Mouse (Mus musculus) heart, embryonic 12.5 days (tissue): ENCODE data around the gene Rdh1. TPM values are rescaled to one million over a fixed set of nuclear protein-coding genes. Genes with fewer than 3 reads are reported as not detected.
"Not testable (repeated sequence)": the region's sequence is repeated elsewhere in the genome, so short reads cannot be mapped to it uniquely, and the experiment has no call there.

Experiments used
- ATAC-seq: fragments of 200-750 bp; cut with Nextera tagmentation; 2 replicates; pipeline ENCODE4 v1.8.0; 2017; ENCODE audit warnings: moderate TSS enrichment, moderate library complexity; ENCODE audit not compliant: insufficient number of reproducible peaks, low FRiP score
- H3K27ac ChIP-seq: fragments of 300-500 bp; sonication (generic); 2 replicates; pipeline ENCODE4 v1.5.1; 2016; ENCODE audit warnings: mild to moderate bottlenecking, moderate library complexity; ENCODE audit not compliant: poor library complexity, severe bottlenecking
- H3K27me3 ChIP-seq: fragments of 300-500 bp; sonication (generic); replicated peaks from 2 replicates; pipeline ENCODE4 v1.6.1; 2016; ENCODE audit warnings: mild to moderate bottlenecking, moderate library complexity
- H3K36me3 ChIP-seq: fragments of 300-500 bp; sonication (generic); 2 replicates; pipeline ENCODE4 v1.6.1; 2016; ENCODE audit warnings: mild to moderate bottlenecking, moderate library complexity
- H3K4me1 ChIP-seq: fragments of 300-500 bp; sonication (generic); replicated peaks from 2 replicates; pipeline ENCODE4 v1.6.1; 2016; ENCODE audit warnings: mild to moderate bottlenecking
- H3K4me2 ChIP-seq: fragments of 300-500 bp; sonication (generic); 2 replicates; pipeline ENCODE4 v1.6.1; 2016; ENCODE audit warnings: mild to moderate bottlenecking, moderate library complexity
- H3K4me3 ChIP-seq: fragments of 300-500 bp; sonication (generic); 2 replicates; pipeline ENCODE4 v1.5.1; 2016; ENCODE audit warnings: mild to moderate bottlenecking
- H3K9ac ChIP-seq: fragments of 300-500 bp; sonication (generic); 2 replicates; pipeline ENCODE4 v1.6.1; 2016; ENCODE audit warnings: mild to moderate bottlenecking, moderate library complexity
- H3K9me3 ChIP-seq: fragments of 300-500 bp; sonication (generic); replicated peaks from 2 replicates; pipeline ENCODE4 v1.6.1; 2016; ENCODE audit warnings: mild to moderate bottlenecking, moderate library complexity
- WGBS: fragments of 180-500 bp; shearing (Covaris S2); methylation state at CpG from one replicate; pipeline ENCODE4 v1.1.7; 2016; 5-methylcytosine and 5-hydroxymethylcytosine counted together
- polyA plus RNA-seq: library from polyadenylated mRNA; unstranded; fragments of >200 nt; fragmentation: Nextera tagmentation; extraction: Ambion mirVana; gene quantifications from 2 replicates; pipeline ENCODE4 v1.2.1, GENCODE M21; 2016

The Rdh1 gene
- polyA plus RNA-seq, 1 experiment from 2014 or later: not detected

- 88% methylated on average over 1 of the region's 1 CpGs for WGBS
- H3K4me1 ChIP-seq, H3K27ac ChIP-seq, H3K27me3 ChIP-seq, H3K9ac ChIP-seq, H3K4me3 ChIP-seq, ATAC-seq, H3K4me2 ChIP-seq, H3K36me3 ChIP-seq: not testable (repeated sequence)
- H3K9me3 ChIP-seq: peaks cover 11% of the 10 kb centered on the region; the same call in 1 of the 2 replicates
Observed at GRCm38 (mm10) chr10:127785411-127785810, 25.9 kb downstream of the Rdh1 start.

DNA sequence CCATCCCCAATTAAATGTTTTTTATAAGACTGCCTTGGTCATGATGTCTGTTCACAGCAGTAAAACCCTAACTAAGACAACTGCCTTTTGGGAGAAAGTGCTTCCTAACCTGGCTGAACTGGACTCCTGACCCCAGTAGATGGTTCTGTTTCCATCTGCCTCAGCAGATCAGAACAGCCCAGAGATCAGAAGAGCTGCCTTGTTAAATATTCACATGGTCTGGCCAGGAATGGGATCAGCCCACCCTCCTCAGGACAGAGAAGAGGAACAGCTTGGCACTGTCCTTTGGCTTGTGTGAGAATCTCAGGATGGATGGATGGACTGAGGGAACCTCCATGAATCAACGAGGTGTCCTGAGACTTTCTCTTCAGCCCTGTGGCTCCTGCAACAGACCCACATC is 39.8 kb downstream of the Rdh1 start:
- no peak overlapping the region for H3K9ac ChIP-seq
- no peak overlapping the region for H3K4me3 ChIP-seq
- peaks cover 12% of the 10 kb centered on the region for H3K9me3 ChIP-seq
- H3K36me3 ChIP-seq: no peaks in the 10 kb centered on the region
- H3K4me1 ChIP-seq: no peaks in the 10 kb centered on the region
- no peak for ATAC-seq
- H3K4me2 ChIP-seq: no peak overlapping the region
- H3K27ac ChIP-seq: no peak overlapping the region
- no peaks in the 10 kb centered on the region for H3K27me3 ChIP-seq
- WGBS: 77% methylated on average over 1 of the region's 1 CpGs

GRCm38 (mm10) chr10:127800891-127801290 is 41.4 kb downstream of the Rdh1 start, which contains the start of gene Rdh16:
Rdh16 (plus strand) TSS chr10:127801152.
- no peak within 1 kb of the TSS for H3K27ac ChIP-seq
- no peak for ATAC-seq
- no peaks in the 10 kb centered on the region for H3K4me1 ChIP-seq
- no peak within 1 kb of the TSS for H3K4me2 ChIP-seq
- H3K36me3 ChIP-seq: no peaks in the 10 kb centered on the region
- H3K27me3 ChIP-seq: no peaks in the 10 kb centered on the region
- 78% methylated on average over 6 of the region's 6 CpGs for WGBS
- no peak within 1 kb of the TSS for H3K4me3 ChIP-seq
- H3K9me3 ChIP-seq: peaks cover 9% of the 10 kb centered on the region
- H3K9ac ChIP-seq: no peak within 1 kb of the TSS

- no peak overlapping the region for H3K4me2 ChIP-seq
- H3K36me3 ChIP-seq: no peaks in the 10 kb centered on the region
- H3K27me3 ChIP-seq: no peaks in the 10 kb centered on the region
- H3K27ac ChIP-seq: no peak overlapping the region
- peaks cover 5% of the 10 kb centered on the region for H3K9me3 ChIP-seq
- H3K4me3 ChIP-seq: no peak overlapping the region
- H3K4me1 ChIP-seq: no peaks in the 10 kb centered on the region
- H3K9ac ChIP-seq: no peak overlapping the region
- no peak for ATAC-seq
- 74% methylated on average over 2 of the region's 2 CpGs for WGBS
Observed at GRCm38 (mm10) chr10:127801612-127802011, 42.1 kb downstream of the Rdh1 start.

- Histone ChIP-seq H3K27me3 (no peaks in the 10 kb centered on the region), H3K4me1 (no peaks in the 10 kb centered on the region), H3K4me3 (no peak overlapping the region), H3K4me2 (no peak overlapping the region), H3K36me3 (no peaks in the 10 kb centered on the region), H3K9ac (no peak overlapping the region), H3K27ac (no peak overlapping the region), H3K9me3 (no peaks in the 10 kb centered on the region)
- ATAC-seq: no peak
- 66% methylated on average over 5 of the region's 5 CpGs for WGBS
Observed at GRCm38 (mm10) chr10:127802236-127802635, 42.7 kb downstream of the Rdh1 start.

- H3K9ac ChIP-seq: no peak overlapping the region
Observed at GRCm38 (mm10) chr10:127804416-127804815, 44.9 kb downstream of the Rdh1 start.

DNA sequence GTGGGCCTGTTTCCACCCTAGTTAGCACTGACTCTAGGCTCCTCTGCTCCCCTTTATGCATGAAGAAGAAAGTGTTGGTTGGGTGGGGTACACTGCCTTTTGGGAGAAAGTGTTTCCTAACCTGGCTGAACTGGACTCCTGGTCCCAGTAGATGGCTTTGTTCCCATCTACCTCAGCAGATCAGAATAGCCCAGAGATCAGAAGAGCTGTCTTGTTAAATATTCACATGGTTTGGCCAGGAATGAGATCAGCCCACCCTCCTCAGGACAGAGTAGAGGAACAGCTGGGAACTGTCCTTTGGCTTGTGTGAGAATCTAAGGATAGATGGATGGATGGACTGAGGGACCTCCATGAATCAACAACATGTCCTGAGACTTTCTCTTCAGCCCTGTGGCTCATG is 56.4 kb downstream of the Rdh1 start:
- H3K36me3 ChIP-seq: no peaks in the 10 kb centered on the region
- no peaks in the 10 kb centered on the region for H3K4me1 ChIP-seq
- no peak overlapping the region for H3K4me3 ChIP-seq
- H3K27ac ChIP-seq: no peak overlapping the region
- no peak overlapping the region for H3K9ac ChIP-seq
- no peak for ATAC-seq
- H3K9me3 ChIP-seq: peaks cover 20% of the 10 kb centered on the region
- H3K27me3 ChIP-seq: no peaks in the 10 kb centered on the region
- H3K4me2 ChIP-seq: no peak overlapping the region

More at GRCm38 (mm10) chr10:127804416-127804815, 44.9 kb downstream of the Rdh1 start:
- Histone ChIP-seq H3K4me3 (no peak overlapping the region), H3K36me3 (no peaks in the 10 kb centered on the region), H3K27ac (no peak overlapping the region), H3K4me2 (no peak overlapping the region), H3K27me3 (no peaks in the 10 kb centered on the region), H3K9me3 (no peaks in the 10 kb centered on the region), H3K4me1 (no peaks in the 10 kb centered on the region)
- 68% methylated on average over 7 of the region's 7 CpGs for WGBS
- no peak for ATAC-seq

- WGBS: 73% methylated on average over 4 of the region's 4 CpGs
- H3K4me3 ChIP-seq, H3K36me3 ChIP-seq, H3K9ac ChIP-seq, H3K4me2 ChIP-seq, ATAC-seq, H3K4me1 ChIP-seq, H3K27ac ChIP-seq, H3K27me3 ChIP-seq: not testable (repeated sequence)
- H3K9me3 ChIP-seq: peaks cover 22% of the 10 kb centered on the region
Observed at GRCm38 (mm10) chr10:127817268-127817910, 57.9 kb downstream of the Rdh1 start.

Other genes starting within 250 kb of the Rdh1 start
- gene Ndufa4l2, start 244.8 kb upstream of the Rdh1 start, polyA plus RNA-seq: 19.5 and 24.4 TPM in 2 replicates
- 80.4 and 83.8 TPM in 2 replicates for gene Shmt2, start 237.3 kb upstream of the Rdh1 start, polyA plus RNA-seq
- gene Nxph4, start 225.2 kb upstream of the Rdh1 start, polyA plus RNA-seq: 0.33 and 0.65 TPM in 2 replicates
- gene Lrp1, start 138.6 kb upstream of the Rdh1 start, polyA plus RNA-seq: 43.3 and 46.1 TPM in 2 replicates
- gene Stat6, start 116.7 kb upstream of the Rdh1 start, polyA plus RNA-seq: 27.8 and 28.2 TPM in 2 replicates
- gene Nemp1, start 92.8 kb upstream of the Rdh1 start, polyA plus RNA-seq: 8.9 and 9.2 TPM in 2 replicates
- gene Nab2, start 91.2 kb upstream of the Rdh1 start, polyA plus RNA-seq: 13.4 and 13.7 TPM in 2 replicates
- gene Myo1a, start 54.6 kb upstream of the Rdh1 start, polyA plus RNA-seq: 0.22 and 0.32 TPM in 2 replicates
- gene Tac2, start 35.2 kb upstream of the Rdh1 start, polyA plus RNA-seq: 4.4 and 16.9 TPM in 2 replicates
- gene Zbtb39, start 20.2 kb upstream of the Rdh1 start, polyA plus RNA-seq: 2.5 TPM in 2 replicates
- 22.2 and 23.4 TPM in 2 replicates for gene Gpr182, start 8.0 kb upstream of the Rdh1 start, polyA plus RNA-seq
- not detected in 2 replicates for gene Rdh16f1, start 66 bp downstream of the Rdh1 start, polyA plus RNA-seq
- gene Rdh9, start 16.7 kb downstream of the Rdh1 start, polyA plus RNA-seq: 0.06 and 0.10 TPM in 2 replicates
- not detected in 2 replicates for gene Rdh16, start 41.4 kb downstream of the Rdh1 start, polyA plus RNA-seq
- gene Rdh19, start 90.2 kb downstream of the Rdh1 start, polyA plus RNA-seq: not detected in 2 replicates
- gene Rdh16f2, start 106.8 kb downstream of the Rdh1 start, polyA plus RNA-seq: not detected in 2 replicates
- not detected in 2 replicates for gene Rdh7, start 129.1 kb downstream of the Rdh1 start, polyA plus RNA-seq
- not detected in 2 replicates for gene Sdr9c7, start 138.8 kb downstream of the Rdh1 start, polyA plus RNA-seq
- gene Hsd17b6, start 247.9 kb downstream of the Rdh1 start, polyA plus RNA-seq: not detected in 2 replicates